Mouse (Mus musculus) kidney, postnatal 0 days (tissue): ENCODE results near the gene Tmem243. TPM values are rescaled to one million over a fixed set of nuclear protein-coding genes. Genes with fewer than 3 reads are reported as not detected.

Source experiments
- ATAC-seq: fragments of 200-750 bp; cut with Nextera tagmentation; replicated peaks from 2 replicates; pipeline ENCODE4 v1.8.0; 2017; ENCODE audit warnings: low read depth, moderate number of reproducible peaks, moderate TSS enrichment, moderate library complexity; ENCODE audit not compliant: low FRiP score
- DNase-seq: peaks from one replicate; pipeline ENCODE4 v3.0.0-alpha.2; 2016; ENCODE audit warnings: low spot score
- H3K27ac ChIP-seq: fragments of 300-500 bp; sonication (generic); 2 replicates; pipeline ENCODE4 v1.5.1; 2014; ENCODE audit warnings: mild to moderate bottlenecking
- H3K27me3 ChIP-seq: fragments of 300-500 bp; sonication (generic); 2 replicates; pipeline ENCODE4 v1.6.1; 2014; ENCODE audit warnings: low read length, mixed read lengths; ENCODE audit not compliant: insufficient read depth
- H3K36me3 ChIP-seq: fragments of 300-500 bp; sonication (generic); 2 replicates; pipeline ENCODE4 v1.6.1; 2014; ENCODE audit warnings: low read length, mixed read lengths; ENCODE audit not compliant: insufficient read depth
- H3K4me1 ChIP-seq: fragments of 300-500 bp; sonication (generic); replicated peaks from 2 replicates; pipeline ENCODE4 v1.6.1; 2014; ENCODE audit warnings: antibody characterized with exemption, low read length, mixed read lengths; ENCODE audit not compliant: insufficient read depth
- H3K4me2 ChIP-seq: fragments of 300-500 bp; sonication (generic); 2 replicates; pipeline ENCODE4 v1.6.1; 2014; ENCODE audit warnings: mild to moderate bottlenecking, low read length, moderate library complexity, mixed read lengths
- H3K4me3 ChIP-seq: fragments of 300-500 bp; sonication (generic); replicated peaks from 2 replicates; pipeline ENCODE4 v1.5.1; 2014; ENCODE audit warnings: low read depth, low read length
- H3K9ac ChIP-seq: fragments of 300-500 bp; sonication (generic); 2 replicates; pipeline ENCODE4 v1.6.1; 2014; ENCODE audit warnings: low read depth, low read length
- H3K9me3 ChIP-seq: fragments of 300-500 bp; sonication (generic); replicated peaks from 2 replicates; pipeline ENCODE4 v1.6.1; 2016; ENCODE audit warnings: low read length, inconsistent platforms, mixed read lengths
- CTCF ChIP-seq: IDR thresholded peaks from 2 replicates; pipeline ENCODE4 v1.5.1; 2016; ENCODE audit warnings: antibody characterized with exemption, low read depth, mild to moderate bottlenecking, moderate library complexity
- whole genome bisulfite sequencing: fragments of 180-500 bp; shearing (Covaris S2); extraction: QIAGEN DNeasy Blood & Tissue Kit; methylation state at CpG from one replicate; pipeline ENCODE4 v1.1.7; 2014; 5-methylcytosine and 5-hydroxymethylcytosine counted together
- polyA plus RNA-seq: library from polyadenylated mRNA; unstranded; fragments of >200 nt; fragmentation: Nextera tagmentation; extraction: Ambion mirVana; gene quantifications from 2 replicates; pipeline ENCODE4 v1.2.1, GENCODE M21; 2015

Gene Tmem243
- polyA plus RNA-seq, 1 experiment from 2014 or later = 50.4 TPM

DNA sequence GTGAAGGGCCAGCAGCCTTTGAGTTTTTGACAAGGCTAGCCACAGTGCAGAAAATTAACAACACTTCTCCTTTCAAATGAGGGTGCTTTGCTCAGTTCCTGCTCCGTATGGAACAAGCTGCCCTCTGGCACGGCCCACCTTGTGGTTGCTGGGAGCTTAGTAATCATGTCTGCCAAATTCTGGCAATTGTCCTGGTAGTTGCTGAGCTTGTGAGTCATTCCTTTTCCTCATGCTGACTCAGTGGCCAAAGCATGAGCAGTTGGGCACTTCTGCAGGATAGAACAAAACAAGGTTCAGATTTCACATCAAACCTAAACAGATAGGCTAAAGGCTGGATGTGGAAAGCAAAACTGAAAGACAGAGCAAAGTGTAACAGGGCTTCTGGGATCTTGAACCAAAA, 31.6 kb upstream of the Tmem243 start:
- no peak for ATAC-seq
- Histone ChIP-seq H3K36me3 (no peaks in the 10 kb centered on the region), H3K9ac (no peak overlapping the region), H3K4me3 (no peak overlapping the region), H3K9me3 (no peaks in the 10 kb centered on the region), H3K4me1 (no peaks in the 10 kb centered on the region), H3K27ac (no peak overlapping the region), H3K27me3 (no peaks in the 10 kb centered on the region), H3K4me2 (no peak overlapping the region)
- whole genome bisulfite sequencing = 54% methylated on average over 2 of the region's 2 CpGs
- DNase-seq = no peak
- TF ChIP-seq CTCF = no peak

DNA sequence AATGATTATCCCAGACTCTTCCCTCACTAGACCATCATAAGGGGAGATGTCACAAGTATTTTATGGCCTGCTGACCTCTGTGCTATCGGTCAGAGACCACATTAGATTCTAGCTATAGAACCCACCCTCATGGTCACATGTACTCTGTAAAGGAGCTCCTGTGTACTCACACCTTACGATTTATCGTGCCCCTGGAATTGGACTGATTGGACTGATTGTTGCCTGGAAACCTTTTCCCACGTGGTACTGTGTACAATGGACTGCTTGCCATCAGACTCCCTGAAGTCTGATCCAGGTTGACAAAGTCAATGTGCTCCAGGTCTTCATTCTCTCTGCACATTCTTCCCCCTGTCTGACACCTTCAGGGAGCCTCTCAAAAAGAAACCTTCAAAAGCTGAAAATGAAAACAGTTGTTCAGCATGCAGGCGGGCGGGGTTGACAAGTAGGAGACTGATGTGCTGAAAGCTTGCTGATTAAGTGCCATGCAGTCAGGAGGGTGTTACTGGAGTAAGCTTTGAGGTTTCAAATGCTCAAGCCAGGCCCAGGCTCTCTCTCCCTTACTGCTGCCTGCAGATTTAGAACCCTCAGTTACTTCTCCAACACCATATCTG, 30.8 kb upstream of the Tmem243 start:
- Histone ChIP-seq H3K27ac (no peak overlapping the region), H3K9ac (no peak overlapping the region), H3K27me3 (no peaks in the 10 kb centered on the region), H3K4me2 (no peak overlapping the region), H3K9me3 (no peaks in the 10 kb centered on the region), H3K4me1 (no peaks in the 10 kb centered on the region), H3K4me3 (no peak overlapping the region), H3K36me3 (no peaks in the 10 kb centered on the region)
- TF ChIP-seq CTCF = no peak
- ATAC-seq (no peak), DNase-seq (no peak)
- 48% methylated on average over 6 of the region's 6 CpGs for WGBS

DNA sequence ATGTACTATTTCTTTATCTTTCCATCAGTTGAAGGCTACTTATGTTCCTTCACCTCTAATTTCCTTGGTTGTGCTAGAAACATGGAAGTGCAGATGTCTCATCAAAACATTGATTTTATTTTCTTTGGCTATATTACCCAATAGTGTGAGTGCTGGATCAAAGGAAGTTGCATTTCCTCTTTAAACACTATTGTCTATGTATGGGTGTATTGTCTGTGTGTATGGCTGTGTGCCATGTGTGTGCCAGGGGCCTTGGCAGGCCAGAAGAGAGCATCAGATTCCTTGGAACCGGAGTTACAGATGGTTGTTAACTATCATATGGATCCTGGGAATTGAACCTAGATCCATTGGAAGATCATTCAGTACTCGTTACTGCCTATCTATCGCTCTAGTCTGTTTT, 29.1 kb upstream of the Tmem243 start:
- 95% methylated on average over 3 of the region's 3 CpGs for WGBS
- no peak overlapping the region for H3K27ac ChIP-seq
- H3K4me1 ChIP-seq = no peaks in the 10 kb centered on the region
- H3K27me3 ChIP-seq = no peaks in the 10 kb centered on the region
- ATAC-seq (no peak), DNase-seq (no peak)
- H3K36me3 ChIP-seq = no peaks in the 10 kb centered on the region
- H3K9ac ChIP-seq = no peak overlapping the region
- H3K9me3 ChIP-seq = no peaks in the 10 kb centered on the region
- H3K4me3 ChIP-seq = no peak overlapping the region
- TF ChIP-seq CTCF = no peak
- no peak overlapping the region for H3K4me2 ChIP-seq

DNA sequence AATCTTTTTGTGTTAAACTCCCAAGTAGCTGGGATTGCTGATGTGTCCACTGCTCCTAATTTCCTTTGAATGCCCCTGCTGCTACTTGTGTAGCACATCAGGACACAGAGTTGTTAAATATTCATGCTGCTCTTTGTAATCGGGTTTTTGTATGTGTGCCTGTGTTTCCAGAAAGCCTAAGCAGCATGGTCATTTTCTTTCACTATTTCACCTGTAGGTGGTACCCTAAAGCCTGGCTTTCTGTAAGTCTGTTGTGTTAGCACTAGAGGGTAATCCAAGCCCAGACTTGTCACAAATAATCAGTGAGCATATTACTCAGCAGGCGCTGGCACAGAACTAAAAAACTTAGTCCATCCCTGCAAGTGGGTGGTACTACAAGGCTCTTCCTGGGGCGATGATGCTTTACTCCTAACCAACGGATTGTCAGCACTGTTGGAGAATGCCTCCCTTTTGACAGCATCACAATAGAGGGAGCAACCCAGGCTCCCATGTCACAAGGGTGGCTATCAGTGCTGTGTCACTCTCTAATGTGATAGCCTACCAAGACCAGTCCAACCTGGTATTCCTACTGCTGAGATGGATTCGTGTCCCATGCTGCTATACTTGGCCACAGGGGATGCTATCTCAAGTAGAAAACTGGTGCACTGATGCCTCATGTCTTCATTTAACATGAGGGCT, 27.2 kb upstream of the Tmem243 start:
- Histone ChIP-seq H3K4me2 (no peak overlapping the region), H3K4me1 (no peaks in the 10 kb centered on the region), H3K9me3 (no peaks in the 10 kb centered on the region), H3K36me3 (no peaks in the 10 kb centered on the region), H3K27ac (no peak overlapping the region), H3K4me3 (no peak overlapping the region), H3K27me3 (no peaks in the 10 kb centered on the region), H3K9ac (no peak overlapping the region)
- WGBS = 67% methylated on average over 5 of the region's 5 CpGs
- TF ChIP-seq CTCF = peak; percentile 62; the same call in 1 of the 2 replicates
- DNase-seq (peak; percentile 19), ATAC-seq (no peak)

DNA sequence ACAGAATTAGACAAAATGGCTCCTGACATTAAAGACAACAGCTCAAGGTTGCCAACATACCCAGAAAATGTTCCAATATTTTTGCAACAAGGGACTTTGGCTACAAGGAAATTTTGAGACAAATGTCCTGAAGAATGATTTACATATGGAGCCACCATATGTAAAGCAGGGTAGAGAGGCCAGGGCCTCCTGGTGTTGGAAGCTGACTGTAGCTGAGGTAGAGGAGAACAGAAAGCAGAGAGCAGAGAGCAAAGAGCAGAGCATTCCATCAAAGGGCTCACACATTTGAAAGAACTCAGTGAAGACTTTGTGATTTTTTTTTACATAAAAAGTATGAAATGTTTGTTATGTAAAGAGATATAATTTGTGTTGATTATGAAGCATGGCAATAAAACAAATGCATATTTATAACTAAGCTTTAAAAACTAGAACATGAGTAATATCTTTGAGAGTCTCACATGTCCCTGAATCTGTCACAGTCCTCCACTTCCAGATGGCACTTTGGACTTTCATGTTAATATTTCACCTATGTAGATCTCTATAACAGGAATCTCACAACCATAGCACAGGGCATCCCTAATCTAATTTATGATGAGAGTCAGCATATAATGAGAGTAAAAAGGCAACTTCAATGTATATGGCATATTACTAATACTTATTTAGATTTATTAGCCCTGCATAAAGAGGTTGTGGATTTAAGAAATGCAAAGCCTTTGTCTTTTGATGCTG, 20.5 kb upstream of the Tmem243 start:
- TF ChIP-seq CTCF = no peak
- no peaks in the 10 kb centered on the region for H3K4me1 ChIP-seq
- H3K27me3 ChIP-seq = no peaks in the 10 kb centered on the region
- H3K36me3 ChIP-seq = no peaks in the 10 kb centered on the region
- H3K27ac ChIP-seq = no peak overlapping the region
- ATAC-seq (0 out of 2 replicates have a peak, but pooled peaks have one; percentile 49), DNase-seq (no peak)
- no peak overlapping the region for H3K4me3 ChIP-seq
- no peak overlapping the region for H3K4me2 ChIP-seq
- H3K9me3 ChIP-seq = no peaks in the 10 kb centered on the region
- H3K9ac ChIP-seq = no peak overlapping the region

DNA sequence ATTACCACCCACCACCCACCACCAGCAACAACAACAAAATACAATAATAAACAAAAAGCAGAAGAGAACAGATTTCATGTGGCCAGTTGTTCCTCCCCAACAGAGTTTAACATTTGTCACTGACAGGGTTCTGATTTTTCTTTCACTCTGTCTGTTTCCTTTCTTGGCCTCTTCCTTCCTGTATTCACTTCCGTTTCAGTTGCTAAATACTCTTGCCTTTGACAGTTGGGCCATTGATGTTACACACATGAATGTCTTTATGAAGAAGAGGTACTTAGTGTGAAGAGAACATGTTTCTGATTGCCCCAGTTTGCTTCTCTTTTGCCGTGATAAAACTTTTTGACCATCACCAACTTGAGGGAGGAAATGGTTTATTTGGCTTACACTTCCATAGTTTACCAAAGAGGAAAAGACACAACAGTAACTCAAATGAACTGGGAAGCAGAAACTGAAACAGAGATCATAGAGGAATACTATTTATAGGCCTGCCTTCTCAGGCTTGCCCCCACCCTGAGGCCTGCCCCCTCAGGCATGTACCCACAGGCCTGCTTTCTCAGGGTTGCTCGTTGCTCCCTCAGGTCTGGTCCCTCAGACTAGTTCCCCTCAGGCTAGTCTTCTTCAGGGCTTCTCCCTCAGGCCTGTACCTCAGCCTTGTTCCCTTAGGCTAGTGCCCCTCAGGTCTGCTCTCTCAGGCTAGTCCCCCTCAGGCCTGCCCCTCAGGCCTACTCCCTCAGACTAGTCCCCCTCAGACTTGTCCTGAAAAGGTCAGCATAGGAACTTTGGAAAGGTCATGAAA, 13.3 kb upstream of the Tmem243 start:
- no peak overlapping the region for H3K9ac ChIP-seq
- H3K27ac ChIP-seq = no peak overlapping the region
- H3K4me2 ChIP-seq = no peak overlapping the region
- no peak for TF ChIP-seq CTCF
- no peaks in the 10 kb centered on the region for H3K4me1 ChIP-seq
- no peak overlapping the region for H3K4me3 ChIP-seq
- no peaks in the 10 kb centered on the region for H3K9me3 ChIP-seq
- 0 out of 2 replicates have a peak, but pooled peaks have one; percentile 33 for ATAC-seq
- DNase-seq = no peak
- no peaks in the 10 kb centered on the region for H3K36me3 ChIP-seq
- 65% methylated on average over 3 of the region's 3 CpGs for WGBS
- no peaks in the 10 kb centered on the region for H3K27me3 ChIP-seq
